ENCODE assay signal across 10 mouse cellular contexts in the genomic region with DNA sequence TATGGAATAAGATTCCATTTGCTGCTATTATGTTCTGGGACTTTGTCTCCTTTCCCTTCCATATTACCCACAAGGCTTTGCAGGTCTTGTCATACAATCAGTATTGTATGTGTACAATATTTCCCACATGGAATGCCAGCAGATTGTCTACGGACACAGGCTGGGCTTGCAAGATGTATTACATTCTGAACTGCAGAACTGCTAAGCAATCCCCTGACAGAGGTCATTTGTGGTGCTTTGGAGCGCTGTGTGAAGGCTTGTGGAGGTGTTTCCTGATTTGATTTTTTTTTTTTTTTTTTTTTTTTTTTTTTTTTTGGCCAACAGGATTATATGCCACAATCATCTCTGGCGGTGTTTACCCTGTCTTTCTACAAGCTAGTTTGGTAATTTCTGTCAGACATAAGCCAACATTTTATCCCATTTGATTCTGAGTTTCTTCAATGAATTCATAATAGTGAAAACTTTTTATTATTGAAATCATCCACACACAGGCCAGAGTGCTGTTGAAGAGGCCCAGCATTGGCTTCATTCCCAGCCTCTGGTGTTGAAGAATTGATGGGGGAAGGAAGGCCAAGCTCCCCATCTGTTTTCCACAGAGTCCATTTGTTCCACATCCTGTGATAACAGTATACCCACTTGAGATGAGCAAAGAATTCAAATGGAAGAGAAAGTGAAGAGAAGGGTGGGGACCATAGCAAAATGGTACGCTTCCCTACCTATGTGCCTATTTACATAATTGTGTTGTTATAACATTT. TPM values are rescaled to one million over a fixed set of nuclear protein-coding genes. Genes with fewer than 3 reads are reported as not detected.
DNase-seq lines count a peak whose midpoint lies in the region; ATAC-seq lines count a peak whose summit lies in the region.
"Had no signal": no experiment of that assay in that cellular context is flagged by ENCODE, and none has a peak within 500 bp of the region (broad histone marks: within the 10 kb centered on the region; RNA-seq: fewer than 3 reads in every experiment).

No protein-coding gene starts in this region.

- 89% methylated on average over 4 of the region's 4 CpGs for WGBS in midbrain, embryonic 14.5 days
- 84% methylated on average over 4 of the region's 4 CpGs for WGBS in midbrain, embryonic 13.5 days

- no peak overlapping the region for H3K9ac ChIP-seq in midbrain, embryonic 14.5 days (replicated peaks; ENCODE audit: low read length)
- H3K9ac ChIP-seq in midbrain, embryonic 13.5 days (replicated peaks), result no peak overlapping the region
- H3K9ac ChIP-seq: embryonic facial prominence, embryonic 13.5 days; limb, embryonic 15.5 days; neural tube, embryonic 13.5 days had no signal

- H3K4me3 ChIP-seq in midbrain, embryonic 14.5 days (replicated peaks; ENCODE audit: low read depth, low read length), result no peak overlapping the region
- no peak overlapping the region for H3K4me3 ChIP-seq in midbrain, embryonic 13.5 days (replicated peaks)
- H3K4me3 ChIP-seq: embryonic facial prominence, embryonic 13.5 days; limb, embryonic 15.5 days; neural tube, embryonic 13.5 days had no signal

- H3K4me2 ChIP-seq in midbrain, embryonic 14.5 days (ENCODE audit: low read length), result no peak overlapping the region
- no peak overlapping the region for H3K4me2 ChIP-seq in midbrain, embryonic 13.5 days (replicated peaks)
- H3K4me2 ChIP-seq: embryonic facial prominence, embryonic 13.5 days; limb, embryonic 15.5 days; neural tube, embryonic 13.5 days had no signal

- H3K4me1 ChIP-seq in midbrain, embryonic 14.5 days (ENCODE audit: control insufficient read depth, insufficient read depth, low read length), result no peaks in the 10 kb centered on the region
- H3K4me1 ChIP-seq in midbrain, embryonic 13.5 days (replicated peaks), result peaks cover 14% of the 10 kb centered on the region
- H3K4me1 ChIP-seq: limb, embryonic 15.5 days had no signal

- H3K36me3 ChIP-seq in midbrain, embryonic 14.5 days (ENCODE audit: control insufficient read depth, insufficient read depth, low read length), result no peaks in the 10 kb centered on the region
- H3K36me3 ChIP-seq in midbrain, embryonic 13.5 days, result no peaks in the 10 kb centered on the region
- H3K36me3 ChIP-seq: embryonic facial prominence, embryonic 13.5 days; limb, embryonic 15.5 days; neural tube, embryonic 13.5 days had no signal

- H3K27ac ChIP-seq in midbrain, embryonic 14.5 days (replicated peaks; ENCODE audit: low read depth, low read length), result no peak overlapping the region
- H3K27ac ChIP-seq in midbrain, embryonic 13.5 days, result no peak overlapping the region
- H3K27ac ChIP-seq: embryonic facial prominence, embryonic 13.5 days; limb, embryonic 15.5 days; neural tube, embryonic 13.5 days had no signal

- no peaks in the 10 kb centered on the region for H3K27me3 ChIP-seq in midbrain, embryonic 14.5 days (ENCODE audit: control insufficient read depth, insufficient read depth, low read length)
- peaks cover 10% of the 10 kb centered on the region for H3K27me3 ChIP-seq in midbrain, embryonic 13.5 days
- H3K27me3 ChIP-seq: embryonic facial prominence, embryonic 13.5 days; limb, embryonic 15.5 days had no signal

- H3K9me3 ChIP-seq in midbrain, embryonic 14.5 days (ENCODE audit: control insufficient read depth, low read length), result no peaks in the 10 kb centered on the region
- H3K9me3 ChIP-seq in midbrain, embryonic 13.5 days, result no peaks in the 10 kb centered on the region
- H3K9me3 ChIP-seq: embryonic facial prominence, embryonic 13.5 days; limb, embryonic 15.5 days; neural tube, embryonic 13.5 days had no signal

- ATAC-seq in midbrain, embryonic 14.5 days (ENCODE audit: low FRiP score, low TSS enrichment), result no peak
- no peak for ATAC-seq in midbrain, embryonic 13.5 days

- peak; percentile 25 to 45 for DNase-seq in heart, adult 18-20 months
- no peak for DNase-seq in heart, postnatal 25 days (ENCODE audit: low spot score)
- peak; percentile 46 for DNase-seq in midbrain, embryonic 14.5 days
- peak; percentile 64 to 73 for DNase-seq in cerebellum, postnatal 10 days
- peak; percentile 13 for DNase-seq in lung, postnatal 36 days
- no peak for DNase-seq in left cerebral cortex, postnatal 36 days (ENCODE audit: low spot score in 2 of 2)

- intact Hi-C loops in heart, postnatal 25 days (cut with DNase I), result no loop called here
- intact Hi-C loops in left cerebral cortex, postnatal 36 days (cut with DNase I), result no loop called here

RNA-seq across cellular contexts. Expression of gene Ggact, which starts 45.8 kb away (rescaled TPM):
- total RNA-seq in heart, adult 18-20 months (2021), result 10 to 100 TPM; 24.9 to 25.7 TPM
- 10 to 100 TPM; 23.8 to 27.1 TPM for total RNA-seq in heart, postnatal 25 days (2021)
- 5.2 and 5.4 TPM in 2 replicates for polyA plus RNA-seq in midbrain, embryonic 14.5 days (2014; fragmentation: Nextera tagmentation; extraction: Ambion mirVana)
- 4.7 and 5.9 TPM in 2 replicates for polyA plus RNA-seq in midbrain, embryonic 13.5 days (2015; fragmentation: Nextera tagmentation; extraction: Ambion mirVana)
- total RNA-seq in left cerebral cortex, postnatal 36 days (2021), result 10 to 100 TPM; 28.8 to 32.1 TPM

Comparison
In these comparisons a context has a peak if more than half of its experiments do, and no peak if none do; other contexts are left out.
1. DNase-seq: peak in heart, adult 18-20 months (2 of 2), midbrain, embryonic 14.5 days (single experiment), cerebellum, postnatal 10 days (2 of 2) and lung, postnatal 36 days (single experiment); none in heart, postnatal 25 days (single experiment) and left cerebral cortex, postnatal 36 days (0 of 2).